Mouse (Mus musculus): Measurements from ENCODE around the gene Gm15319. TPM values are rescaled to one million over a fixed set of nuclear protein-coding genes. Genes with fewer than 3 reads are reported as not detected.
"Not testable (repeated sequence)": the region's sequence is repeated elsewhere in the genome, so short reads cannot be mapped to it uniquely, and the experiment has no call there.

Gene Gm15319
- polyA plus RNA-seq (2016; fragmentation: Nextera tagmentation; extraction: Ambion mirVana) = not detected in 2 replicates

DNA sequence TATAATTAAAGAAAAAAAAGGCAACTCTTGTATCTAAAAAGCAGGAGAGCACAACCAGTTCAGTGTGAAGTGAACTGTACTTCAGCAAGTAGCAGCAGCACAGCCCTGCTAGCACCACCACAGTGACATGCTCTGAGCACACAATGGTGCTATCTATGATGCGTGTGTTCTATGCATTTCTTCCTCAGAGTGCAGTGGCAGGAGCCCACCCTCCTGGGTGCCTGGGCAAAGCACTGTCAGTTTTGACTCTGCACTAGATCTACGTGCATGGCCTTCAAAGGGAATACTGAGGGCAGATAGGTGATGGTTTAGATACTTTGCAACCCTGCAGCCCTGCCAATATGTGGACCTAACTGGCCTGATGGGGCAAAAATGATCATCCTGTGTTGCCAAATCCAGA lies at the start of gene Gm15319:
TSS of gene Gm15319 (minus strand) at position 101 of the 400 bp plus-strand sequence.
- DNase-seq (ENCODE audit: low spot score); H3K4me3 ChIP-seq; H3K9me3 ChIP-seq; H3K36me3 ChIP-seq (replicated peaks); H3K27me3 ChIP-seq (replicated peaks; ENCODE audit: low read depth, poor library complexity, severe bottlenecking); H3K4me1 ChIP-seq; H3K27ac ChIP-seq (replicated peaks): not testable (repeated sequence)
- whole genome bisulfite sequencing = no CpG with 5 or more reads among the region's 2 CpGs

DNA sequence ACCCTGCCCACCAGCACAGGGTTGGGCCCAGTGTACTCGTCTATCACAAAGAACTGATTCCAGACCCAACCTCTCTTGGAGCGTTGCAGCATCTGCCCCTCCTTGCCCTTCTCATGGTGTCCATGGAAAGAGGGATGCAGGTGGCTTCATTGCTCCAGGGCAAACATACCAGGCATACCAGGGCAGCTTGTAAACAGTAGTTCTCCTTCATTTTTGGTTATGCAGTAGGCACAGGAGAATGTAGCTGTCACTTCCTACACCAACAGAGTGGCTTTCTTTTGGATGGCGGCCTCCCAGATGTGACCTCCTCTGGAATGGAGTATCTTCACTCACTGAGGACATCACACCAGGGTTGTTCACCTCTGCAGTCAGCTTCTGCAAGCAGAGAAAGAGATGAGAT lies 47.3 kb upstream of the Gm15319 start:
- H3K27me3 ChIP-seq (replicated peaks; ENCODE audit: low read depth, poor library complexity, severe bottlenecking); H3K27ac ChIP-seq (replicated peaks); H3K36me3 ChIP-seq (replicated peaks); H3K4me3 ChIP-seq; DNase-seq (ENCODE audit: low spot score); H3K9me3 ChIP-seq; H3K4me1 ChIP-seq: not testable (repeated sequence)
- 40% methylated on average over 1 of the region's 3 CpGs for WGBS

DNA sequence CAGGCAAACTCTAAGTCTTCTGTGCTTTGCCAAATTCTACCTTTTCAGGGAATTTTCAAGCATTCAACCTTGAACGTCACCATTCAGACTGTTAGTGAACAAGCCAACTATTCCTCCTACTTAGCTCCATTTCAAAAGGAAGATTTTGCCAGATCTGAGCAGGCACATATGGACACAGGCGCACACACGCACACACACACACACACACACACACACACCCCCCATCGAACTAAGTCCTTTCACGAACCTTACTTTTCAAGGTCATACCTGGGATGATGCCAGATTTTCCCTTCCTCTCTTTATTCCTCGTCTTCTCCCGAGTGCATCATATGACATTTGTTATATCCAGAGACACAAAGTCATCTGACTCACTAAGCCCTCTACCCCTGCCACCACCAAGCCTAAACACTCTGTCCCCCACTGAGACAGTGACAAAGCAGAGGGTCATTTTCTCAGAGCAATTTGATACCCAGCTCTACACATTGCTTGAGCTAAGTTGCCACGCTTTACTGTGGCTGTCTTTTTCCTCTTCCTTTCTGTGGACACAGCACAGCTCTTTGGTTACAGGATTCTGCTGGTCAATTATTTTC lies 45.5 kb upstream of the Gm15319 start:
- H3K4me1 ChIP-seq; H3K36me3 ChIP-seq (replicated peaks); H3K27ac ChIP-seq (replicated peaks); H3K27me3 ChIP-seq (replicated peaks; ENCODE audit: low read depth, poor library complexity, severe bottlenecking); DNase-seq (ENCODE audit: low spot score); H3K4me3 ChIP-seq; H3K9me3 ChIP-seq: not testable (repeated sequence)
- WGBS = 89% methylated on average over 8 of the region's 8 CpGs

DNA sequence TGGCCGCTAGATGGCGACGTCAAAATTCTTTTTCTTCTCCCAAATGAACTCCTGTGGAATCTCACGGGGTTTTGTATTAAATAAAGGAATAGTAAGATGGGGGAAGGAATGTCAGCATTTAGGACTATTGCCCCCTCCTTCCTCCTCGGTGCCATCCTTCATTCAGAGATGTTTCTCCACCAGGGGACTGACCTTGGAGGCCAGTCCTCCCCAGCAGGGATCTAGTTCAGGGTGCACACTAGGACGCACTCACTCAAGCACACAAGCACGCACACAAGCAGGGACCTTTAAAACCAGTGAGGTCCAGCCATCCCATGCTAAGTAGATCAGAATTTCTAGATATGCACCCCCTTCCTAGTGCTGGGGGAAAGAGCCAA lies 26.3 kb upstream of the Gm15319 start:
- not testable (repeated sequence) for H3K27me3 ChIP-seq (replicated peaks; ENCODE audit: low read depth, poor library complexity, severe bottlenecking); H3K4me1 ChIP-seq; DNase-seq (ENCODE audit: low spot score); H3K27ac ChIP-seq (replicated peaks); H3K36me3 ChIP-seq (replicated peaks); H3K4me3 ChIP-seq; H3K9me3 ChIP-seq
- WGBS = 32% methylated on average over 6 of the region's 7 CpGs

DNA sequence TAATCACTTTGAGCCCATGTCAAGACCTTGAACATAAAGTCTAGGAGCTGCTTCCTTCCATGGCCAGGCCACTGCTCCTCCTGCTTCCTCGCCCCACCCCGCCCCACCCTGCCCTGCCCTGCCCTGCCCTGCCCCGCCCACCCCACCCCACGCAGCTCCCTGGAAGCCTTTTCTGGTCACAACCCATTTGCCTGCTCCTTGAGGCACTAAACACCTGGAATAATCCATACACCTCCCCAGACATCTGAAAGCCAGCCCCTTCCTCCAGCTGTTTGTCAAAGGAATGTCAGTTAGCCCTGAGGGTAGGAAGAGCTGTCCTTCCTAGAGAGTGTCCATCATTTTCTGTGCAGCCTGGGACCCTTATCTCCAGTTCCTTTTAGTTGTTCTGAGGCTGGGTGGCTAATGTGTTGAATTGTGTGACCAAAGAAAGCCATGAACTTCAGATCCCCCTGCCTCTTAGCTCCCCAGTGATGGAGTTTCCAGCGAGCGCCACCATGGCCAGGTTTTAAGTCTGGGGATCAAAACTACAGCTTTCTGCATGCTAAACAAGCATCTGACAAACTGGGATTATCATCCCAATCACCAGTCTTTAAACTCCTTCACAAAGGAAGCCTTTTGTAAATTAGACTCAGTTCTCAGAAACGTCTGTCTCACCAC lies 25.8 kb upstream of the Gm15319 start:
- H3K9me3 ChIP-seq; H3K27me3 ChIP-seq (replicated peaks; ENCODE audit: low read depth, poor library complexity, severe bottlenecking); DNase-seq (ENCODE audit: low spot score); H3K4me3 ChIP-seq; H3K27ac ChIP-seq (replicated peaks); H3K36me3 ChIP-seq (replicated peaks); H3K4me1 ChIP-seq: not testable (repeated sequence)
- WGBS = 58% methylated on average over 4 of the region's 7 CpGs

DNA sequence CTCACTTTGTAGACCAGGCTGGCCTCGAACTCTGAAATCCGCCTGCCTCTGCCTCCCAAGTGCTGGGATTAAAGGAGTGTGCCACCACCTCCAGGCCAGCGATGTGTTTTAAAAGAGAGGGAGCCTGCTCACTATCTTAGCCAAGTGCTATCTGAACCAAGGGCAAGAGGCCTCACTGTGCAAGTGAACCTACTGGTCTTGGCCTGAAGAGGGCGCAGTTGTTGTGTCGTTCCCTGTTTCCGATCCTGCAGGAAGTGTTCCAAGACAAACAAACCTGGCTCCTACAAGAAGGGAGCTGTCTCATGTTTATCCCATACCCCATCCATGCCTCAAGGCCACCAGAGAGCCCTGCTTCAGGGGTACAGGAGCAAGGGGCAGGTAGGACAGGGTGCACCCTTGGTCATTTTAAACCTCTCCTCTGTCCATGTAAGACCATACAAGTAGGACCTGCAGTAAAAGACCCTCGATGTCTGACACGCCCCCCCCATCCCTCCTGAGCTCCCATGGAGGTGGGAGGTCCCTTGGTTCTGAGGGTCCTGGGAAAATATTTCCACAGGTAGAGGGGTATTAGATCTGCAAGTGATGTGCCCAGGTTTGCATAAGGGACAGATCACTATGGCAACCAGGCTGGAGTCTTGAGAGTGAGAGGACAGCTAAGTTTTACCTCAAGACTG lies 24.2 kb upstream of the Gm15319 start:
- not testable (repeated sequence) for H3K27ac ChIP-seq (replicated peaks); DNase-seq (ENCODE audit: low spot score); H3K4me3 ChIP-seq; H3K4me1 ChIP-seq; H3K27me3 ChIP-seq (replicated peaks; ENCODE audit: low read depth, poor library complexity, severe bottlenecking); H3K36me3 ChIP-seq (replicated peaks); H3K9me3 ChIP-seq
- 80% methylated on average over 2 of the region's 8 CpGs for WGBS

DNA sequence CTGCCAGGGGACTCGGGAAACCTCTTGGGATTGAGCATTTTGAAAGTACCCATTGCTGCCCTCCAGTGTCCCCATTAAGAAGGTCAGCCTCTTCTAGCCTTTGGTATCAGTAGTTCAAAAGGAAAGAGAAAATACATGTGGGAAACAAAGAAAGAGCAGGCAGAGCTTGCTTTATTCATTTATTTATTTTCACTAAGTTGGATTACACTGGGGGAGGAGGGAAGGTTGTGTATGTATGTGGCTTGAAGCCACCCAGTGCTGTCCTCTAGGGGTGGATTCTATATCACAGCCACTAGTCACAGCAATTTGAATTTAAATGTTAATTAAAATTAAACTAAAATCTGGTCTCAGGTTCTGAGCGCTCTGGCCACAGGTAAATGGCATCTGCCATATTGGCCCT lies 22.0 kb upstream of the Gm15319 start:
- 50% methylated on average over 1 of the region's 2 CpGs for WGBS
- not testable (repeated sequence) for H3K4me3 ChIP-seq; H3K27me3 ChIP-seq (replicated peaks; ENCODE audit: low read depth, poor library complexity, severe bottlenecking); H3K36me3 ChIP-seq (replicated peaks); H3K9me3 ChIP-seq; H3K4me1 ChIP-seq; H3K27ac ChIP-seq (replicated peaks); DNase-seq (ENCODE audit: low spot score)

DNA sequence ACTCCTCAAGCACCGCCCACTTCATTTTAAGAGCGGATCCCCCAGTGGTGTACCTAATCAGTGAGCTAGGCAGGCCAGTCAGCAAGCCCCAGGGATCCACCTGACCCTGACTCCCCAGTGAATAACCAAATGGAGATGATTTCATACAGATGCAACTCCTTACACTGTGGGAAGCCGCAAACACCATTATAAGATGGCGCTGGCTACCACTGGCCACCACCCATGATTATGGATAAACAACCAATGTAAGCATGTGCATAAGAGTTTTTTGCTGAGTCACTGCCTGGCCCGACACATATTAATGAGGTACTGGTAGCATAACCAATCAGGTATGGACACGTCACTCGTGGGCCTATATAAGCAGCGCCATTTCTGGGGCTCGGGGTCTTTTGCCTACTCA lies 21.1 kb upstream of the Gm15319 start:
- not testable (repeated sequence) for H3K36me3 ChIP-seq (replicated peaks); H3K9me3 ChIP-seq; H3K4me1 ChIP-seq; DNase-seq (ENCODE audit: low spot score); H3K4me3 ChIP-seq; H3K27ac ChIP-seq (replicated peaks); H3K27me3 ChIP-seq (replicated peaks; ENCODE audit: low read depth, poor library complexity, severe bottlenecking)
- 94% methylated on average over 9 of the region's 9 CpGs for WGBS

DNA sequence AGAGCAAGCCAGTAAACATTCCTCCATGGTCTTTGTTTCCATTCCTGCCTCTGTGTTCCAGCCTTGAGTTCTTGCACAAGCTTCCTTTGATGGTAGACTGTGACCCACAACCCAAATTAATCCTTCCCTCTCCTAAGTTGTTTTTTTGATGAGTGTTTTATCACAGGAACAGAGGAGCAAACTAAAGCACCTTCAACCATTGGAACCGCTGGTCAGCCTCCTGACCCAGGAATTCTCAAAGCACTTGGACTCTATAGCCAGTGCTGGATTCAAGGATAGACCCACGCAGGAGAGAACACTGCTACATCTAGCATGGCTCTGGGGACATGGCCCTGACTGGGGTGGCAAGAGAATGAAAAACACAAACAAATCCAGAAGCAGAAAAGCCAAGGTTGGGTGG lies 19.1 kb upstream of the Gm15319 start:
- not testable (repeated sequence) for H3K9me3 ChIP-seq; DNase-seq (ENCODE audit: low spot score); H3K4me1 ChIP-seq; H3K36me3 ChIP-seq (replicated peaks); H3K4me3 ChIP-seq; H3K27ac ChIP-seq (replicated peaks); H3K27me3 ChIP-seq (replicated peaks; ENCODE audit: low read depth, poor library complexity, severe bottlenecking)
- WGBS = 78% methylated on average over 2 of the region's 2 CpGs

DNA sequence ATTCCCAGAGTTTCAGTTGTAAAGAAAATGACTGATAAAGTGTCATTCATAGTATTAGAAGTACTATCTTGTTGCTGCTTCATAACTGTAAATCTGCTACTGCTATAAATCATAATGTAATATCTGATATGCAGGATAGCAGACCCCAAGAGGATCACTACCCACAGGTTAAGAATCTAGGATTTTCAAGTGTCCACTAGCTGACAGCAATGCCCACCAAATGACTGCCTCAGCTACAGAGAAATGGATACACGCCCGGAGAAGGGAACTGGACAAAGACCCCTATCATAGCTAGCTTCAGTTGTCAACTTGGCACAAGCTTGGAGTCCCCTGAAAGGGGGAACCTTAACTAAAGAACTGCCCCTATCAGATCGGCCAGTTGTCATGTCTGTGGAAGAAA lies 18.6 kb upstream of the Gm15319 start:
- not testable (repeated sequence) for DNase-seq (ENCODE audit: low spot score); H3K27me3 ChIP-seq (replicated peaks; ENCODE audit: low read depth, poor library complexity, severe bottlenecking); H3K4me3 ChIP-seq; H3K27ac ChIP-seq (replicated peaks); H3K4me1 ChIP-seq; H3K9me3 ChIP-seq; H3K36me3 ChIP-seq (replicated peaks)
- WGBS = 94% methylated on average over 2 of the region's 3 CpGs

DNA sequence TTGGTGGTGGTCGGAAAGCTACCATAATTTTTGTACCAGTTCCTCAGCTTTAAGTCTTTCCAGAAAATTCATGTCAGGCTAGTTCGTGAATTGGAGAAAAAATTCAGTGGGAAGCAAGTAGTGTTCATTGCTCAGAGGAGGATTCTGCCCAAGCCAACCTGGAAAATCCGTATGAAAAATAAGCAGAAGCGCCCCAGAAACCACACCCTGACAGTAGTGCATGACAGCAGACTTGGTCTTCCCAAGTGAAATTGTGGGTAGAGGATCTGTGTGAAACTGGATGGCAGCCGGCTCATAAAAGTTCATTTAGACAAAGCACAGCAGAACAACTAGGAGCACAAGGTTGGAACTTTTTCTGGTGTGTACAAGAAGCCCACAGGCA lies 18.2 kb upstream of the Gm15319 start:
- 90% methylated on average over 1 of the region's 5 CpGs for WGBS
- not testable (repeated sequence) for H3K4me1 ChIP-seq; H3K36me3 ChIP-seq (replicated peaks); DNase-seq (ENCODE audit: low spot score); H3K27me3 ChIP-seq (replicated peaks; ENCODE audit: low read depth, poor library complexity, severe bottlenecking); H3K9me3 ChIP-seq; H3K27ac ChIP-seq (replicated peaks); H3K4me3 ChIP-seq

DNA sequence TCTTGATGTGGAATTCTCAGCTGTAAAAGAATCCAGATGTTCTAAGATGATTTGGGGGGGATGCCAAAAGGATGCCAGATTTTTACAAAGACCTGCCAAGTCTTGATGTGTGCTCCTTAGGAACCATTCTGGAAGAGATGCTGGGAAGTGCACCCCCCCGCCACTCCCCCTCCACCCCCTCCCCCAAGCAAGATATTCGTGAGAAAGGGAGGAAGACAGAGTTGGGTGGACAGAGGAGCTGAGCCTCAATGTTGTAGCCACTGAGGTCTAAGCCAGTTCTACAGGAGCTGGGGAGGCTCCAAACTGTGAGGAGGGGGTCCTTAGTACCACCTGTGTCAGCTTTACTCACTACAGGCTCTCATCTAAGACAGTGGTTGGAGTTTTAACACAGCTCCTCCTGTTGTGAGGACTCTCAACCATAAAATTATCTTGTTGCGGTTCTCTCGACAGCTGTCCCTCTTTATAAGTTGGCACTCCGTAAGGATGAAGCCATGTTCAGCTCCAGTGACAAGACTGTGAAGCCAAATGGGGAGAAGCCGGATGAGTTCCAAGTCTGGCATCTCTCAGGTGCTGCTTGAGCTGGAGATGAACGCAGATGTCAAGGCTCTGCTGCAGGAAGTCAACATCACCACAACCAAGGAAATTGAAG lies 17.7 kb upstream of the Gm15319 start:
- H3K36me3 ChIP-seq (replicated peaks); H3K4me3 ChIP-seq; H3K9me3 ChIP-seq; H3K27me3 ChIP-seq (replicated peaks; ENCODE audit: low read depth, poor library complexity, severe bottlenecking); H3K4me1 ChIP-seq; H3K27ac ChIP-seq (replicated peaks); DNase-seq (ENCODE audit: low spot score): not testable (repeated sequence)
- 87% methylated on average over 7 of the region's 7 CpGs for WGBS
